Comparison of ENCODE assay signal across 15 mouse cellular contexts in genomic region chr8:123018484-123019164, GRCm38 (mm10). TPM values are rescaled to one million over a fixed set of nuclear protein-coding genes. Genes with fewer than 3 reads are reported as not detected.
A peak's percentile ranks its signal among the peaks of the same experiment; 100 is the strongest.
DNase-seq lines count a peak whose midpoint lies in the region; ATAC-seq and TF ChIP-seq lines count a peak whose summit lies in the region.
"Had no signal": no experiment of that assay in that cellular context is flagged by ENCODE, and none has a peak within 500 bp of the region (broad histone marks: within the 10 kb centered on the region; RNA-seq: fewer than 3 reads in every experiment).

No protein-coding gene starts in this region.

- no peak overlapping the region for H3K4me3 ChIP-seq in kidney, adult 2 months (ENCODE audit: insufficient read depth, low read depth, low read length)
- H3K4me3 ChIP-seq in liver, embryonic 16.5 days (ENCODE audit: low read depth, low read length) = no peak overlapping the region
- H3K4me3 ChIP-seq: forebrain, embryonic 10.5 days had no signal

- no peaks in the 10 kb centered on the region for H3K27me3 ChIP-seq in kidney, adult 2 months (replicated peaks; ENCODE audit: control insufficient read depth, insufficient read depth, low read length)
- H3K27me3 ChIP-seq in liver, embryonic 16.5 days (ENCODE audit: control insufficient read depth, insufficient read depth, low read depth, low read length) = no peaks in the 10 kb centered on the region
- H3K27me3 ChIP-seq: Patski had no signal

- H3K36me3 ChIP-seq in kidney, adult 2 months (ENCODE audit: control insufficient read depth, insufficient read depth, low read length) = no peaks in the 10 kb centered on the region
- no peaks in the 10 kb centered on the region for H3K36me3 ChIP-seq in liver, embryonic 16.5 days (ENCODE audit: control insufficient read depth, insufficient read depth)

- DNase-seq in kidney, adult 2 months = peak; percentile 30
- no peak for DNase-seq in kidney, postnatal 14 days
- DNase-seq in thymus, postnatal 14 days = peak; percentile 25
- no peak for DNase-seq in thymus, postnatal 25 days
- no peak for DNase-seq in adrenal gland, postnatal 4 days (ENCODE audit: low spot score in 2 of 2)
- DNase-seq: cerebellum, adult 9-10 months; heart, postnatal 14 days; kidney, adult 9 months; lung, postnatal 4 days; right cerebral cortex, postnatal 14 days; thymus, postnatal 36 days had no signal

- peaks cover 34% of the 10 kb centered on the region for H3K4me1 ChIP-seq in kidney, adult 2 months (ENCODE audit: control insufficient read depth, insufficient read depth, low read length)
- peaks cover 30% of the 10 kb centered on the region for H3K4me1 ChIP-seq in liver, embryonic 16.5 days (ENCODE audit: control insufficient read depth, low read depth, low read length)

- TF ChIP-seq CTCF in kidney, adult 2 months (conservative IDR thresholded peaks at IDR 0.05; ENCODE audit: insufficient read depth, insufficient read length, low read depth, low read length) = no peak

- 42% methylated on average over 4 of the region's 4 CpGs for WGBS in kidney, adult 2 months
- WGBS in liver, embryonic 16.5 days (ENCODE audit: insufficient replicate concordance) = 69% methylated on average over 4 of the region's 4 CpGs

- H3K4me2 ChIP-seq in liver, embryonic 16.5 days (ENCODE audit: low read depth, low read length) = no peak overlapping the region

- peak; percentile 37; the same call in 1 of the 2 replicates for ATAC-seq in liver, embryonic 16.5 days (ENCODE audit: low read depth)
- no peak for ATAC-seq in megakaryocyte-erythroid progenitor cell, adult 5-6 weeks (replicated peaks; ENCODE audit: low FRiP score, low TSS enrichment, poor library complexity, severe bottlenecking)
- ATAC-seq: Patski had no signal

- H3K9ac ChIP-seq in liver, embryonic 16.5 days (ENCODE audit: low read depth, low read length) = no peak overlapping the region

- no peak overlapping the region for H3K27ac ChIP-seq in kidney, adult 2 months (ENCODE audit: insufficient read depth, low read depth, low read length)
- no peak overlapping the region; the same call in 1 of the 2 replicates for H3K27ac ChIP-seq in liver, embryonic 16.5 days (ENCODE audit: low read length)
- H3K27ac ChIP-seq: forebrain, embryonic 10.5 days had no signal

- no peak for TF ChIP-seq POLR2A in kidney, adult 2 months (IDR thresholded peaks at IDR 0.05; ENCODE audit: low read depth, low read length)

- H3K9me3 ChIP-seq in liver, embryonic 16.5 days (replicated peaks; ENCODE audit: control insufficient read depth, low read length) = no peaks in the 10 kb centered on the region
- H3K9me3 ChIP-seq: forebrain, embryonic 10.5 days had no signal

RNA-seq across cellular contexts. Expression of gene Ankrd11, which starts 23.5 kb away (rescaled TPM):
- polyA plus RNA-seq in kidney, adult 2 months (2012; rRNA removed) = 32.7 and 36.1 TPM in 2 replicates
- polyA plus RNA-seq in liver, embryonic 16.5 days (2015; fragmentation: Nextera tagmentation; extraction: Ambion mirVana) = 7.8 and 8.6 TPM in 2 replicates
- total RNA-seq in megakaryocyte-erythroid progenitor cell, adult 5-6 weeks (2014; fragmentation: Nextera tagmentation) = 97.9 and 99.4 TPM in 2 replicates
- total RNA-seq in megakaryocyte-erythroid progenitor cell, adult 5-6 weeks (2017) = 57.1 and 57.3 TPM in 2 replicates
- total RNA-seq in adrenal gland, postnatal 4 days (2021) = 100 to 1,000 TPM; 132 TPM

RNA-seq across cellular contexts. Expression of gene Spg7, which starts 44.1 kb away (rescaled TPM):
- 137 and 150 TPM in 2 replicates for polyA plus RNA-seq in kidney, adult 2 months (2012; rRNA removed)
- 19.9 and 20.7 TPM in 2 replicates for polyA plus RNA-seq in liver, embryonic 16.5 days (2015; fragmentation: Nextera tagmentation; extraction: Ambion mirVana)
- 89.0 and 94.3 TPM in 2 replicates for total RNA-seq in megakaryocyte-erythroid progenitor cell, adult 5-6 weeks (2014; fragmentation: Nextera tagmentation)
- 60.1 and 68.2 TPM in 2 replicates for total RNA-seq in megakaryocyte-erythroid progenitor cell, adult 5-6 weeks (2017)
- 10 to 100 TPM; 67.6 to 72.6 TPM for total RNA-seq in adrenal gland, postnatal 4 days (2021)

Comparison
In these comparisons a context has a peak if more than half of its experiments do, and no peak if none do; other contexts are left out.
1. DNase-seq: peak in kidney, adult 2 months (single experiment) and thymus, postnatal 14 days (single experiment); none in kidney, postnatal 14 days (single experiment), thymus, postnatal 25 days (single experiment) and adrenal gland, postnatal 4 days (0 of 2).